ENCODE assay signal across 15 mouse cellular contexts in the genomic region with DNA sequence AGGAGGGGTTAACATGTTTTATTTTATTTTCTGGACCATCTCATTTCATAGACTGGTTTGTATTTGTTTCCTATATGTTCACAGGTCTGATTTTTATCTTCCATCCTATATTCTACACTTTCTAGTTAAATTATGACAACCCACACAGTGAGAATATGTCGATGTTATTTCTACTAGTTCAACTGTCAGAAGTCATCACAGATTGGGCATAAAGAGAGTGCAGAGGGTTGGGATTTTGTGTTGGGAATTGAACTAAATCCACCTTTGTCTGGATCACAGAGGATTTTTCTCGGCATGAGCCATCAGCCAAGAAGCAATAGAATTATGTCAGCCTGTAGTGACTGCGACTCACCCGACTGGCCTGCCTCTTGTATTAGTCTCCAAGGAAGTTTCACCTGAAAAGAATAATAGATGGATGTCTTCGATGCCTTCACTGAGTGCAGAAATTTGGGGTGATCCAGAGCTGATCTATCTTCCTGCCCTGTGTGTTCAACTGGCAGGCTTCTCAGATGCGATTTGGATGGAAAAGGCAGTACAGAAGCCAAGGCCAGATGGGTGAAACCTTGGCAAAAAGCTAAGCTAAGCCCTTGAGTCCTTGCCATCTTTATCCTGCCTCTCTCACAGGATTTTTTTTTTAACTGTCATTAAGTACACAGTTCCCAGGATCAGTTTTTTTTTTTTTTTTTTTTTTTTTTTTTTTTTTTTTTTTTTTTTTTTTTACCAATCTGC. TPM values are rescaled to one million over a fixed set of nuclear protein-coding genes. Genes with fewer than 3 reads are reported as not detected.
DNase-seq lines count a peak whose midpoint lies in the region; TF ChIP-seq lines count a peak whose summit lies in the region.
"Had no signal": no experiment of that assay in that cellular context is flagged by ENCODE, and none has a peak within 500 bp of the region (broad histone marks: within the 10 kb centered on the region; RNA-seq: fewer than 3 reads in every experiment).

No protein-coding gene starts in this region.

- peaks cover 0 to 4% of the 10 kb centered on the region in 2 experiments; a peak in 1 of 4 replicates for H3K4me1 ChIP-seq in ES-E14 (ENCODE audit: control insufficient read depth in 2 of 2, insufficient read depth in 2 of 2, low read length in 2 of 2, poor library complexity in 1 of 2)

- no peak overlapping the region for H3K9ac ChIP-seq in ES-E14 (ENCODE audit: insufficient read depth, low read depth, low read length, poor library complexity, severe bottlenecking)
- H3K9ac ChIP-seq: heart, embryonic 15.5 days; liver, embryonic 14.5 days had no signal

- no peak for DNase-seq in layer of hippocampus, adult 2 months (ENCODE audit: low spot score in 2 of 2)
- DNase-seq in layer of hippocampus, adult 9-10 months (ENCODE audit: low spot score) = no peak
- DNase-seq in ES-E14 (ENCODE audit: low read depth, low spot score) = no peak
- peak; percentile 55 for DNase-seq in adrenal gland, postnatal 14 days
- DNase-seq in cerebellum, postnatal 10 days = peak; percentile 89 to 90
- no peak for DNase-seq in right cerebral cortex, postnatal 10 days (ENCODE audit: low spot score in 2 of 2)
- no peak for DNase-seq in gastrocnemius, adult 2 months
- no peak for DNase-seq in retina, embryonic 14.5 days (ENCODE audit: low spot score)
- DNase-seq: gastrocnemius, postnatal 14 days; kidney, adult 18-20 months; right cerebral cortex, postnatal 14 days had no signal

- H3K27ac ChIP-seq in layer of hippocampus, adult 2 months = peak overlapping the region; percentile 44; the same call in 1 of the 2 replicates
- H3K27ac ChIP-seq in ES-E14 (ENCODE audit: insufficient read depth, low read depth, low read length, poor library complexity, severe bottlenecking) = no peak overlapping the region
- H3K27ac ChIP-seq in gastrocnemius, adult 2 months = no peak overlapping the region
- H3K27ac ChIP-seq: heart, embryonic 15.5 days; liver, embryonic 14.5 days; macrophage; stomach, postnatal 0 days had no signal

- no peak overlapping the region for H3K4me3 ChIP-seq in layer of hippocampus, adult 2 months
- no peak overlapping the region for H3K4me3 ChIP-seq in ES-E14 (ENCODE audit: insufficient read depth in 1 of 2, low read depth in 1 of 2, low read length in 2 of 2, poor library complexity in 1 of 2, severe bottlenecking in 1 of 2)
- H3K4me3 ChIP-seq in gastrocnemius, adult 2 months = no peak overlapping the region
- H3K4me3 ChIP-seq: heart, embryonic 15.5 days had no signal

- in situ Hi-C loops in ES-E14 (cut with MboI; ENCODE audit: low sequenced_read_pairs in 2 of 2, unreplicated experiment in 2 of 2) = no loop called here

- no peak for TF ChIP-seq CTCF in layer of hippocampus, adult 2 months (conservative IDR thresholded peaks at IDR 0.05)
- no peak for TF ChIP-seq CTCF in gastrocnemius, adult 2 months (IDR thresholded peaks at IDR 0.05)

- intact Hi-C loops in gastrocnemius, adult 2 months (cut with DNase I) = no loop called here

- H3K36me3 ChIP-seq in ES-E14 (ENCODE audit: control insufficient read depth, insufficient read depth, low read length, poor library complexity, severe bottlenecking) = no peaks in the 10 kb centered on the region
- H3K36me3 ChIP-seq: heart, embryonic 15.5 days had no signal

- no peaks in the 10 kb centered on the region for H3K9me3 ChIP-seq in ES-E14 (ENCODE audit: control insufficient read depth, insufficient read depth, low read depth, low read length)
- H3K9me3 ChIP-seq: heart, embryonic 15.5 days had no signal

TF ChIP-seq in ES-E14, 5 proteins besides CTCF, POLR2A, EP300 and RAD21:
- TF ChIP-seq MAFK (IDR thresholded peaks at IDR 0.05; ENCODE audit: insufficient read depth, low read depth, low read length) (no peak), ZNF384 (IDR thresholded peaks at IDR 0.05; ENCODE audit: low read depth, low read length) (peak; percentile 87), CHD2 (IDR thresholded peaks at IDR 0.05; ENCODE audit: low read depth, low read length) (no peak), HCFC1 (IDR thresholded peaks at IDR 0.05; ENCODE audit: borderline replicate concordance, insufficient read depth, low read length) (no peak), ZC3H11A (IDR thresholded peaks at IDR 0.05; ENCODE audit: borderline replicate concordance, low read depth, low read length) (no peak)

RNA-seq across cellular contexts. Expression of a gene that starts 46.1 kb away (rescaled TPM):
- total RNA-seq in layer of hippocampus, adult 2 months (2021) = under 1 TPM; 0.39 to 0.44 TPM
- 0.40 TPM in 1 of 2 replicates, not detected in the other for total RNA-seq in ES-E14 (2012; rRNA removed)
- 0.44 and 2.0 TPM in 2 replicates for total RNA-seq in adrenal gland, postnatal 14 days (2021)
- not detected for total RNA-seq in gastrocnemius, adult 2 months (2021)
- total RNA-seq: gastrocnemius, postnatal 14 days had no signal

Comparison
In these comparisons a context has a peak if more than half of its experiments do, and no peak if none do; other contexts are left out.
1. DNase-seq: peak in adrenal gland, postnatal 14 days (single experiment) and cerebellum, postnatal 10 days (2 of 2); none in layer of hippocampus, adult 2 months (0 of 2), layer of hippocampus, adult 9-10 months (single experiment), ES-E14 (single experiment), right cerebral cortex, postnatal 10 days (0 of 2), gastrocnemius, adult 2 months (single experiment) and retina, embryonic 14.5 days (single experiment).